Mouse (Mus musculus): ENCODE measurements around the gene Mettl7a2. TPM values are rescaled to one million over a fixed set of nuclear protein-coding genes. Genes with fewer than 3 reads are reported as not detected.
A peak's percentile ranks its signal among the peaks of the same experiment; 100 is the strongest.
"Not testable (repeated sequence)": the region's sequence is repeated elsewhere in the genome, so short reads cannot be mapped to it uniquely, and the experiment has no call there.

The Mettl7a2 gene
- polyA plus RNA-seq, 1 experiment from 2014 or later, result not detected

DNA sequence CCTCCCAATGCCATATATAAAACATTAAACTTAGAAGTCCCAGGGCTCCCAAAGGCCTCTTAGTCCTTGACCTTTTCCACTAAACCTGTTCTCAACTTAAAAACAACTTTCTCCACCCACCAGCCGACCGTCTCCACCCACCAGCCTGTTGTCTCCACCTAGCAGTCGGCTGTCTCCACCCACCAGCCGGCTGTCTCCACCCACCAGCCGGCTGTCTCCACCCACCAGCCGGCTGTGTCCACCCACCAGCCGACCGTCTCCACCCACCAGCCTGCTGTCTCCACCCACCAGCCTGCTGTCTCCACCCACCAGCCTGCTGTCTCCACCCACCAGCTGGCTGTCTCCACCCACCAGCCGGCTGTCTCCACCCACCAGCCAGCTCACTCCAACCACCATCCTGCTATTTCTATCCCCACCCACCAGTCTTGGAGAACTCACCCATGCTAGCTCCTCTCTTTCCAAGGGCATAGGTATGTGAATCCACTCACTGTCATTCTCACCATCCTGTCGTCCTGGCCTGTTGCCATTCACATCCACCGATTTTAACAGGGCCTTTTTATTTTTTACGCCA is 28.9 kb upstream of the Mettl7a2 start:
- Histone ChIP-seq H3K9ac (no peak overlapping the region), H3K27me3 (no peaks in the 10 kb centered on the region), H3K4me3 (no peak overlapping the region), H3K9me3 (no peaks in the 10 kb centered on the region), H3K36me3 (no peaks in the 10 kb centered on the region), H3K27ac (no peak overlapping the region), H3K4me2 (no peak overlapping the region), H3K4me1 (replicated peaks) (0 out of 2 replicates have a peak, but pooled peaks cover 3% of the 10 kb centered on the region)
- WGBS, result 79% methylated on average over 12 of the region's 12 CpGs
- no peak for ATAC-seq (ENCODE audit: low FRiP score)

GRCm38 (mm10) chr15:100325235-100325634 is 27.8 kb upstream of the Mettl7a2 start:
- no peaks in the 10 kb centered on the region for H3K9me3 ChIP-seq
- H3K4me1 ChIP-seq (replicated peaks), result 0 out of 2 replicates have a peak, but pooled peaks cover 3% of the 10 kb centered on the region
- ATAC-seq (ENCODE audit: low FRiP score), result no peak
- 91% methylated on average over 3 of the region's 3 CpGs for WGBS
- no peaks in the 10 kb centered on the region for H3K27me3 ChIP-seq
- no peaks in the 10 kb centered on the region for H3K36me3 ChIP-seq
- H3K9ac ChIP-seq, result no peak overlapping the region
- H3K4me3 ChIP-seq, result no peak overlapping the region
- no peak overlapping the region for H3K4me2 ChIP-seq
- H3K27ac ChIP-seq, result no peak overlapping the region

- not testable (repeated sequence) for H3K4me3 ChIP-seq; H3K9ac ChIP-seq; H3K27me3 ChIP-seq; H3K36me3 ChIP-seq; ATAC-seq (ENCODE audit: low FRiP score); H3K27ac ChIP-seq; H3K4me2 ChIP-seq; H3K9me3 ChIP-seq; H3K4me1 ChIP-seq (replicated peaks)
- 61% methylated on average over 4 of the region's 4 CpGs for WGBS
Observed at GRCm38 (mm10) chr15:100328089-100328488, 24.9 kb upstream of the Mettl7a2 start.

- not testable (repeated sequence) for H3K9me3 ChIP-seq; H3K4me3 ChIP-seq; H3K4me1 ChIP-seq (replicated peaks); H3K27me3 ChIP-seq; ATAC-seq (ENCODE audit: low FRiP score); H3K9ac ChIP-seq; H3K36me3 ChIP-seq; H3K4me2 ChIP-seq
- WGBS, result 44% methylated on average over 10 of the region's 10 CpGs
- H3K27ac ChIP-seq, result 0 out of 2 replicates have a peak overlapping the region, but pooled peaks have one; percentile 8
Observed at GRCm38 (mm10) chr15:100329336-100329735, 23.7 kb upstream of the Mettl7a2 start.

DNA sequence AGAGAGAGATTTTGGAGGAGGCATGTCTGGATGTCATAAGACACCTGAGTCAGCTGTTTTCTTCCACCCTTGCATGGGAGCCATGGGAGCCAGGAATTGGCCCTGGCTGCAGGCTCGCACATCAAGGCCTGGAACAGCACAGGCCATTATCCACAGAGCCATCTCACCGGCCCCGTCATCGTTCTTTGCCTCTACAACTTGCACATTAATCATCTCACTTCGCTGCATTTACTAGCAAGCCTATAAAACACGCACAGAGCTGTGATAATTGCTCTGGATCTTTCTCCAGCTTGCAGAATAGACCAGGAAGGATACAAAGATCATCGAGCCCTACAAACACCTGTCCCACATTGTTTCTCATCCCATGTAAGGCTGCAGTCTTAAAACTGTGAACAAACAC is 22.3 kb upstream of the Mettl7a2 start:
- Histone ChIP-seq H3K4me1 (replicated peaks) (0 out of 2 replicates have a peak, but pooled peaks cover 7% of the 10 kb centered on the region), H3K27ac (peak overlapping the region; percentile 44; the same call in 1 of the 2 replicates), H3K4me3 (no peak overlapping the region), H3K36me3 (no peaks in the 10 kb centered on the region), H3K4me2 (no peak overlapping the region), H3K9me3 (no peaks in the 10 kb centered on the region), H3K27me3 (no peaks in the 10 kb centered on the region), H3K9ac (no peak overlapping the region)
- ATAC-seq (ENCODE audit: low FRiP score), result no peak
- WGBS, result 58% methylated on average over 7 of the region's 7 CpGs

DNA sequence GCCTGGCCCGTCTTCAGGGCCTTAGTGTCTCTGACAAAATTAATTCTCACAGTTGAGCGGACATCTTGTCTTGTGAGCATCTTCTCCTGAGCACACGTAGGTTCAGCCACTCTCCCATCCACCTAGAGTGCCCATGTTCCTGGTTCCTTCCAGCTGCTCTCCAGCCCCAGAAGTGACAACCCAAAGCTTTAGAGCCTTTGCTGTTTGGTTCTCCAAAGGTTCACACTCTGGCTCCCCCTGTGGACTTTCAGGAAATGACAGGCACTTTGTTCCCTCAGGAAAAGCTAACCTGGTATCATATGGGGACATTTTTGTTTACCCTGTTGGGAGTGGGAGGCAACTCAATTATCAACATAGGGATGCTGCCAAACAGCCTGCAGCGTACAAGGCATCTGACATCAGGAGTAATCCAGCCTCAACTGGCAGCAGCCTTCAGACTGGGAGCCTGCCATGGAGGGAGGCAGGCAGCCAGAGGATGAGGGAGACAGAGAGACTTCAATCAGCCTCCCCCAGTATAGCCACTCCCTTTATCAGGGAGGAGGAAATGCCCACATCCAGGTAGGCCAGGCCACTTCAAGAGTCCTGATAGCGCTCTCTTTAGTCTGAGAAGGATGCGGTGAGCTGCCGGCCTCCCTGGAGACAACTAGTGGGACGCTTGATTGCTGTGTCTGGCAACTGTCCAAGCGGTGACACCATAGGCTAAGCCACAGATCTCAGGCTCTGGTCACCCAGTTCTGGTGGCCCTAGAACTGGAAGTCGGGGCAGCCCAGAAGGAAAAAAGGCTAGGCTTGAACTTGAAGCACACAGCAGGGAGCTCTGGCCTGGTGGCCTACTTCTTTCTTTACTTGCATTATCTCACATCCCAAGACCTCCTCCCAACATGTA is 20.7 kb upstream of the Mettl7a2 start:
- not testable (repeated sequence) for H3K27me3 ChIP-seq; H3K4me1 ChIP-seq (replicated peaks); H3K36me3 ChIP-seq; H3K27ac ChIP-seq; H3K4me3 ChIP-seq; H3K9me3 ChIP-seq; ATAC-seq (ENCODE audit: low FRiP score); H3K4me2 ChIP-seq; H3K9ac ChIP-seq
- WGBS, result 54% methylated on average over 3 of the region's 10 CpGs

GRCm38 (mm10) chr15:100334629-100335028 is 18.4 kb upstream of the Mettl7a2 start, which contains the start of gene Mettl7a3:
Mettl7a3 (plus strand) TSS chr15:100334929.
- Histone ChIP-seq H3K36me3 (no peaks in the 10 kb centered on the region), H3K4me1 (replicated peaks) (0 out of 2 replicates have a peak, but pooled peaks cover 5% of the 10 kb centered on the region), H3K4me2 (no peak within 1 kb of the TSS), H3K4me3 (no peak within 1 kb of the TSS), H3K27ac (no peak within 1 kb of the TSS), H3K27me3 (no peaks in the 10 kb centered on the region), H3K9ac (no peak within 1 kb of the TSS), H3K9me3 (no peaks in the 10 kb centered on the region)
- no peak for ATAC-seq (ENCODE audit: low FRiP score)
- 68% methylated on average over 10 of the region's 10 CpGs for WGBS

DNA sequence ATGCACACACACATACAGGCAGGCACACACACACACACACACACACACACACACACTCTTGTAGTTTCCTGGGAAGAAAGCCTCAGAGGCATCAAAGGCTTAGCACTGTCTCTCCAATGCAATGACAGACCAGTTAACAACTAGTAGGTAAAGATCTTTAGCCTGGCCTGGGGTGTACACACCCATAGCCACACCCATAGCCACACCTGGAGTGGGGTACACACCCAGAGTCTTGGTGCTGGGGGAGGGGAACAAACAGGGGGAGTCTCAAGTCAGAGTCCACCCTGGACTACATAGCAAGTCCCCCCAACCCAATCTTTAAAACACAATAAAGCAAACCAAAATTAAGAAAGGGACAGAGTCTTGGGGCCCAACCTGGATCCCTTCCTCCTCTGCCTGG is 15.7 kb upstream of the Mettl7a2 start:
- not testable (repeated sequence) for H3K36me3 ChIP-seq; H3K9ac ChIP-seq; H3K4me1 ChIP-seq (replicated peaks); H3K27ac ChIP-seq; H3K27me3 ChIP-seq; H3K4me3 ChIP-seq; H3K4me2 ChIP-seq; H3K9me3 ChIP-seq; ATAC-seq (ENCODE audit: low FRiP score)

DNA sequence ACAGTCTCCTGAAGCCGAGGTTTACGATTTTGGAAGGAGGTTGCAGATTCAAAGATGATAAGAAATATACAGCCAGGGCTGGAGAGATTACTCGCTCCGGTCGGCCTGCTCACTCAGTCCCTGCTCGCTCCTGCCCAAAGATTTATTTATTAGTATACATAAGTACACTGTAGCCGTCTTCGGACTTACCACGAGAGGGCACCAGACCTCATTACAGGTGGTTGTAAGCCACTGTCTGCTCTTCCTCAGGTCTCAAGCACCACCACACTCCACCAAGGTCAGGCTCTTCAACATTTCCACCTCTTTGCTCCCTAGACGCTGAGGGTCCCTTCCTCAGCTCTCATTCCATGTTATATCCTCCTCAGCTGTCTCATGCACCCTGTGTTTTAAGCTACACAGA is 15.2 kb upstream of the Mettl7a2 start:
- 42% methylated on average over 10 of the region's 10 CpGs for WGBS
- H3K9me3 ChIP-seq, result not testable (repeated sequence)

DNA sequence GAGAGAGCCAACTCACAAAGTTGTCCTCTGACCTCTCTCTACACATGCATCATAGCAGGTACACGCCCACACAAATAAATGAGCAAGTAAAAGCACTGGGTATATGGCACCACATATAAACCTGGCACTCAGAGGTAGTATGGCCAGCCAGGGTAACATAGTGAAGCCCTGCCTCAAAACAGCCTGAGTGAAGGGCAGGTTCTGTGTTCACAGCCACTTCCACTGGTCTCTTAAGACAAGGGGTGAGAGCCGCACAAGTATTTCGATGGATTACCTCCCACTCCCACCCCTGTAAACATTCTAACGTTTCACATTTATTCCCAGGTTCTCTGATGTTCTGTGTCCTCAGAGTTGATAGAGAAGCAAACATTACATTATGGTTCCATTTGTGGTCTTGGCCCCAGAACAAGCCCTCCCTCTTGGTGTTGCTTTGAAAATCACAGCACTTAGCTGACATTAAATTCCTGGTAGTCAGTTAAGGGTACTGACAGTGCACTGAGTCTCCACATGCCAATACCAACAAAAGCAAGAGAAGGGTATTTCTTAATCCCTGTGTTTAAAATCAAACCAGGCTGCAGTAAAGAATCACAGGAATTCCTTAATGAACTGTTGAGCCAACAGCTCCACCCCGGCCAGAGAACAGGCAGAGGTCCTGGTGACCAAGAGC is 11.6 kb upstream of the Mettl7a2 start:
- WGBS, result 88% methylated on average over 5 of the region's 5 CpGs

More for the DNA sequence above, 15.2 kb upstream of the Mettl7a2 start:
- not testable (repeated sequence) for H3K27me3 ChIP-seq; H3K4me2 ChIP-seq; H3K36me3 ChIP-seq; H3K9ac ChIP-seq; ATAC-seq (ENCODE audit: low FRiP score); H3K27ac ChIP-seq; H3K4me3 ChIP-seq; H3K4me1 ChIP-seq (replicated peaks)

GRCm38 (mm10) chr15:100345484-100345883 is 7.5 kb upstream of the Mettl7a2 start:
- no peak overlapping the region for H3K4me3 ChIP-seq
- H3K9me3 ChIP-seq, result no peaks in the 10 kb centered on the region
- no peak overlapping the region for H3K4me2 ChIP-seq
- H3K4me1 ChIP-seq (replicated peaks), result no peaks in the 10 kb centered on the region
- no peak for ATAC-seq (ENCODE audit: low FRiP score)
- no peak overlapping the region for H3K27ac ChIP-seq
- H3K27me3 ChIP-seq, result no peaks in the 10 kb centered on the region
- H3K36me3 ChIP-seq, result no peaks in the 10 kb centered on the region; the same call in 1 of the 2 replicates
- H3K9ac ChIP-seq, result no peak overlapping the region

More for the DNA sequence above, 11.6 kb upstream of the Mettl7a2 start:
- not testable (repeated sequence) for H3K4me2 ChIP-seq; H3K4me1 ChIP-seq (replicated peaks); H3K27ac ChIP-seq; H3K9ac ChIP-seq; H3K4me3 ChIP-seq; H3K36me3 ChIP-seq; H3K27me3 ChIP-seq; ATAC-seq (ENCODE audit: low FRiP score); H3K9me3 ChIP-seq

DNA sequence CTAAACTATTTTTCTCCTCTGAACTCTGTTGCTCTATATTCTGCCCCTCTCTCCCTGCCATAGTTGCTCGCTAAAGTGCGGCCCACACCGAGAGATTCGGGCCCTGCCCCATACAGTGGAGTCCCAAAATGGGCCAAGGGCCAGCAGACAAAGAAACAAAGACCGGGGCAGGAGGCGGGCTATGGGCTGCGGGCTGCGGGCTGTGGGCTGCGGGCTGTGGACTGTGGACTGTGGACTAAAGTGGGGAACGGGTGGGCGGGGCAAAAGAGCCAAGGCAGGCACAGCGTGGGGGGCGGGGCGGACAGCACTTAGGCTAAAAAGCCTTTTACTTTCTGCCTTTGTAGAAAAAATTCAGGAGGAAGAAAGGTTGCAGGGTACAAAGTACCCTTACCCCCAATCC is 6.2 kb upstream of the Mettl7a2 start:
- H3K27ac ChIP-seq, result no peak overlapping the region
- no peak overlapping the region for H3K9ac ChIP-seq
- H3K27me3 ChIP-seq, result no peaks in the 10 kb centered on the region
- no peaks in the 10 kb centered on the region for H3K4me1 ChIP-seq (replicated peaks)
- ATAC-seq (ENCODE audit: low FRiP score), result no peak
- no peaks in the 10 kb centered on the region for H3K9me3 ChIP-seq
- 65% methylated on average over 14 of the region's 14 CpGs for WGBS
- no peak overlapping the region for H3K4me3 ChIP-seq
- H3K36me3 ChIP-seq, result no peaks in the 10 kb centered on the region; the same call in 1 of the 2 replicates
- H3K4me2 ChIP-seq, result no peak overlapping the region

Data from hindbrain, embryonic 13.5 days (tissue).